Mouse (Mus musculus) thymus, postnatal 0 days (tissue): Measurements from ENCODE around the gene Grhl1. TPM values are rescaled to one million over a fixed set of nuclear protein-coding genes. Genes with fewer than 3 reads are reported as not detected.
A peak's percentile ranks its signal among the peaks of the same experiment; 100 is the strongest.

ENCODE experiments used
- DNase-seq: peaks from one replicate; pipeline ENCODE4 v3.0.0-alpha.2; 2015; ENCODE audit warnings: low spot score
- polyA plus RNA-seq: library from polyadenylated mRNA; unstranded; fragments of >200 nt; fragmentation: Nextera tagmentation; extraction: Ambion mirVana; gene quantifications from 2 replicates; pipeline ENCODE4 v1.2.1, GENCODE M21; 2015

Gene Grhl1
- polyA plus RNA-seq, 1 experiment from 2014 or later: 1.5 TPM

- no peak for DNase-seq
These were observed 70.3 kb downstream of the Grhl1 start for GRCm38 (mm10) chr12:24642370-24642802.

- no peak for DNase-seq
These were observed 72.1 kb downstream of the Grhl1 start for GRCm38 (mm10) chr12:24644125-24644571.

GRCm38 (mm10) chr12:24645901-24646300, 73.8 kb downstream of the Grhl1 start:
- DNase-seq: no peak

- no peak for DNase-seq
These were observed 76.0 kb downstream of the Grhl1 start for GRCm38 (mm10) chr12:24648094-24648493.

GRCm38 (mm10) chr12:24650415-24651062, 78.5 kb downstream of the Grhl1 start:
- no peak for DNase-seq

GRCm38 (mm10) chr12:24651063-24651557, 79.0 kb downstream of the Grhl1 start, which contains the start of gene Klf11:
Klf11 (plus strand) TSS chr12:24651274.
- peak; percentile 96 for DNase-seq

GRCm38 (mm10) chr12:24651642-24652342, 79.7 kb downstream of the Grhl1 start:
- peak; percentile 90 for DNase-seq

- DNase-seq: no peak
These were observed 82.2 kb downstream of the Grhl1 start for GRCm38 (mm10) chr12:24654065-24654862.

- no peak for DNase-seq
These were observed 84.4 kb downstream of the Grhl1 start for GRCm38 (mm10) chr12:24656436-24656835.

- DNase-seq: no peak
These were observed 86.9 kb downstream of the Grhl1 start for GRCm38 (mm10) chr12:24658998-24659397.

GRCm38 (mm10) chr12:24659923-24660322, 87.8 kb downstream of the Grhl1 start:
- DNase-seq: no peak

- no peak for DNase-seq
These were observed 89.0 kb downstream of the Grhl1 start for GRCm38 (mm10) chr12:24661100-24661499.

- no peak for DNase-seq
These were observed 90.0 kb downstream of the Grhl1 start for GRCm38 (mm10) chr12:24662131-24662530.

Other genes starting within 250 kb of the Grhl1 start
- gene Taf1b, start 73.9 kb upstream of the Grhl1 start, polyA plus RNA-seq: 43.6 and 45.8 TPM in 2 replicates
- 2.8 and 5.2 TPM in 2 replicates for gene Klf11, start 79.0 kb downstream of the Grhl1 start, polyA plus RNA-seq
- 0.89 and 0.95 TPM in 2 replicates for gene Cys1, start 109.5 kb downstream of the Grhl1 start, polyA plus RNA-seq
- 465 and 485 TPM in 2 replicates for gene Rrm2, start 136.0 kb downstream of the Grhl1 start, polyA plus RNA-seq